Mouse (Mus musculus) mature B cell (primary cell): ENCODE data around the gene Utp4.

Experiments used
- in situ Hi-C: fragments of 300-500 bp; cut with MboI; formaldehyde crosslinking; loops from 2 replicates; pipeline ENCODE4 v1.14.3; 2019

Utp4 gene

DNA sequence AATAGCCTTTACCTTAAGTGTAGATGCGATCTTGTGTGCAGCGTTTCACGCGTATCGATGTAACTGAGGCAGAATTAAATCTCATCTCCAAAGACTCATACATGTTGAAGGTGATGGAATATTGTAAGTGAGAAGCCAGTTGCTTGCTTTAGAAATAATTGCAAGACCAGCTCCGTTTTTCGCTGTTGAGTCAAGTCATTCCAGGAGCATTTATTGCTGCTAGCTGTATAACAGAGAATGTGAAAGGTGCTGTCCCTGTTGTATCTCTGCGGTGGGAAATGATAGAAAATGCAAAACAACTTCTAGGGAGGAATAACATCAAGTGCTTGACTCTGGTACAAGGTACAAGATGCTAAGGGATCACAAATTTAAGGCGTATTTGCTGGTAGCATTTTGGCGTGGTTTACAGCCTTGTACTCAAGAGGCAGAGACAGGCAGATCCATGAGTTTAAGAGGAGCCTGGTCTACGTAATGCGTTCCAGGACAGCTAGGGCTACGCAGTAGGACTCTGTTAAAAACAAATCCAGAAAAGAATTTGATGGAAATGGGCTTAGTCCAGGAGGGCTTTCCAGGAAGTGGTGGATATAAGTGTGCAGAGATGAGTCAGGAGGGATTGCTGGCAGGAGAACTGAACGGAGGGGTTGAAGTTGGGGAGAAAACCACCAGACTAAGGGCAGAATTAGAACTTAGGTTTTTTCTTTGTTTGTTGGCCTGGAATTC, 43.8 kb downstream of the Utp4 start:
- in situ Hi-C loops: no loop called here

DNA sequence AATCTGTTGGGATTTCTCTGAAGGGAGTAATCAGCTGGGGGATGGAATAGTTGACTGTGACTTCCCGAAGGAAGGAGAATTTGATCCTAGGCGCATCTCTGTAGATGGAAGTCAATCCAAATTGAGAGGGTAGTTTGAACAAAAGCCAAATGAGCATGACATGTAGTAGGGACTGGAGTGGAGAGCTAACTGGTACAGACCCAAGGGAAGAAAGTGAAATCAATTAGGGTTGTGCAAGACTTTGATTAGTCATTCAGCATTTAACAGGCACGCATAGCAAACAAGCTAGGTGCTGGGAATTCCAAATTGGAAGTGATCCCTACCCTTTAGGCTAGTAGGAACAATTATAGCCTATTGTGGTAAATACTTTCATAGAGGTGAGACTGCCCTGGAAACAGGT, 48.4 kb downstream of the Utp4 start:
- in situ Hi-C loops: no loop called here

DNA sequence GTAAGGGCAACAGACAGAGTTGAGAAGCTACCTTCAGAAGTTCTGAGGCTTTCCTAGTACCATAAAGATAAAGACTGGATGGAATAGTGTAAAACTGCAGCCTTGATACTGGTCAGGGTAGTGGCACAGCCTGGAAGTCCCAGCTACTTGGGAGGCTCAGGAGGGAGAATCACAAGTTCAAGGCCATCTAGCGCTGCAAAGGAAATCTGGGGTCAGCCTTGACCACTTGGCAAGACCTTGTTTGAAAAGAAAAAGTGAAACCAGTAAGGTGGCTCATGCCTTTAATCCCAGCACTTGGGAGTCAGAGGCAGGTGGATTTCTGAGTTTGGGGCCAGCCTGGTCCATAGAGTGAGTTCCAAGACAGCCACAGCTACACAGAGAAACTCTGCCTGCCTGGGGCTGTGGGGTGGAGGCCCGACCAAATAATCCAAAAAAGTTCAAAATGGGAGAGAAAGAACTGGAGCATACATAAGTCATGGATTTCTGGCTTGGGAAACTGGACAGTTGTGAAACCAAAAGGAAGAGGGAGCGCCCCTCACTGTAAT, 50.5 kb downstream of the Utp4 start:
- in situ Hi-C loops: no loop called here

DNA sequence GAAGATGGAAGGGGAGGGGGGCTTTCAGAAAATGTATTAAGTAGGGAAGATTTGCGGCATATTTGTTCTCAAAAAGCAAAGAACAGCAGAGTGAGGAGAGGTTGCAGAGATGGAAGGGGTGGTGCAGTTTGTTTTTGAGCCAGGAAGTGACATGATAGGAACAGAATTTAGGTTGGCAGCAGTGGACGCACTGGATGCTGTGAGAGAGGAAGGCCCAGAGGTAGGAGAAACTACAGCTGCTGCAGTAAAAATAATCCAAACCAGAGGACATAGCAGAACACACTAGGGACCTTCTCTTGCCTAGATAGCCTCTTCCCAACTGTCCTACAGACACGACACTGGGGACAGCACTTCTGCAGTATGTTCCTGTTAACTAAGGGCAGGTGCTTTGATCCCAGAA, 51.3 kb downstream of the Utp4 start:
- in situ Hi-C loops: no loop called here

DNA sequence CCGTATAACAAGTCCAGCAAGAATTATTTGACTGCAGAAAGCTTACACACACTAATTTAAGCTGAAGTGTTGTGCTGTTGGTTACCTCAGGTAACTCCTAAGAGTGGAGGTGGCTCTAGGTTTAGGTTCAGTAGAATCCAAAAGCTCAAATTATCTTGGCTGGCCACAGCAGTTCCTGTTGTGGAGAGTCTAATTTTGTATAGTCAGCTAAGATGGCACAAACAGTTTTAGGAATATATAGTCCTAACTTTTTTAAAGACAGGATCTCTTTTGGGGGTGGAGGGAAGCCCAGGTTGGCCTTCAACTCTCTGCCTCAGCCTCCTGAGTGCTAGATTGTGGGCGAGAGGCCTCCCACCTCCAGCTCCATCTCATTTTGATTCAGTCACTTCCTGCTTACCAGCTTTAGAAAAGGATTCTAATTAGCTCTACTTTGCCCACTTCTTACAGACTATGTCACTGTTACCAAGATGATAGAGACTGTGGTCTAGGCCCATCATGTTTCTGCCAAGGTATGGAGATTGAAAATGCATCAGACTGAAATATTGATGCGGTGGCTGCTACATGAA, 55.3 kb downstream of the Utp4 start:
- in situ Hi-C loops: no loop called here

DNA sequence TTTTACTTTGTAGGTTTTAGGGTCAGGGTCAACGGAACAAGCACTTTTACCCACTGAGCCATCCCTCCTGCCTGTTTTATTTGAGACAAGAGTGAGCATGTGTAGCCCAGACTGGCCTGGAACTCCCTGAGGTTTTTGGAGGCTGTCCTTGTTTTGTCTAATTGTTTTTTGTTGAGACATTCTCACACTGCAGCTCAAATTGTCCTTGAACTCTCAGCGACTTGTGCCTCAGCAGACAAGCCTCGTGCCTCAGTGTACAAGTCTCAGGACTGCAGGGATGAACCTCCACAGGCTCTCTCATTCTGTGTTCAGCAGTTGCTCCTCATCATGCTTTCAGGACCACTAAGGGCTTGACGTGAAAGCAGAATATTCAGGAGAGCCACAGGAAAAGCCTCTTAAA, 58.3 kb downstream of the Utp4 start:
- in situ Hi-C loops: no loop called here

DNA sequence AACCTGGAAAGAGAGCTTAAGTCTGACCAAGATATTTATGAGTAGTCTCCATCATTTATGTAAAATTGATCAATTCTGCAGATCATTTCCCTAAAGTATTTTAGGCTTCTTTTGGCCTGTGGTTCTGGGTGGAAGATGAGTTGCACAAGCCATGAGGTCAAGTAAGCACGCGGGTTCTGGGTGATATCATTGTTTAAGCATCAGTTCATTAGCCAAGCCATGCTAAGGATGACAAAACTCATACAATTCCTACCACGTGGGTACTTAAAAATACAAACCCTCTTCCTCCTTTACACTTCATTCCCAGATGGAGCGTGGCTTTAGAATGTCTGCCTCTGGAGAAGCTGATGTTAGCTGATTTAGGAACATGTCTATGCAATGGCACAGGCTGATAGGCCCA, 60.1 kb downstream of the Utp4 start:
- in situ Hi-C loops: no loop called here

DNA sequence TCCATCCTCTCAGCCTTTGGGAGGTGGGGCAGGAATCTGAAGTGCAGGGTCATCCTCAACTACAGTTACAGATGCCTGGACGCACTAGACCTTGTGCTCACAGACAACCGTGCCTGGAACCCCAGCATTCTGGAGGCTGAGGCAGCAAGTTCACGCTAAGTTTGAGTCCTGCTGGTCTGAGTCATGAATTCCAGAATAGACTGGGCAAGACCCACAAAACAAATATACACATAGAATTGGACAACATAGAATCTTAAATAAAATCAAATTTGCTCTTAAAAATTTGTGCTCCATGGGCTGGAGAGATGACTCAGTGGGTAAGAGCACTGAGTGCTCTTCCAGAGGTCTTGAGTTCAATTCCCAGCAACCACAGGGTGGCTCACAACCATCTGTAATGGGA, 63.6 kb downstream of the Utp4 start:
- in situ Hi-C loops: no loop called here

DNA sequence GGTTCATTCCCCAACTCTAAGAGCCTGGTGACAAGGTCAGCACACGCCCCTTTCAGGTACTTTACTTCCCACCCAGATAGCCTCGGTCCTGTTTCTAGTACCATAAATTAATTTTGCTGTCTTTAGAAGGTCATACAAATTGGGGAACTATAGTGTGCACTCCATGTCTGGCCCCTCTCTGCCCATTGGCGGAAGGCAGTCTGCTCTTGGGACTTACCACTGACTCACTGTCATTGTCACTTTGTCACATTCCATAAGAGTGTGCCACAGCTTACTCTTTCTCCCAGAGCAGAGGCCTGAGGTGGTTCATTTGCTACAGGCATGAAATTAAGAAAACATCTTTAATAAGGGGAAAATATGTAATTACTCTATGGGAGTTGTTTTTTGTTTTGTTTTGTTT, 64.8 kb downstream of the Utp4 start:
- in situ Hi-C loops: no loop called here

DNA sequence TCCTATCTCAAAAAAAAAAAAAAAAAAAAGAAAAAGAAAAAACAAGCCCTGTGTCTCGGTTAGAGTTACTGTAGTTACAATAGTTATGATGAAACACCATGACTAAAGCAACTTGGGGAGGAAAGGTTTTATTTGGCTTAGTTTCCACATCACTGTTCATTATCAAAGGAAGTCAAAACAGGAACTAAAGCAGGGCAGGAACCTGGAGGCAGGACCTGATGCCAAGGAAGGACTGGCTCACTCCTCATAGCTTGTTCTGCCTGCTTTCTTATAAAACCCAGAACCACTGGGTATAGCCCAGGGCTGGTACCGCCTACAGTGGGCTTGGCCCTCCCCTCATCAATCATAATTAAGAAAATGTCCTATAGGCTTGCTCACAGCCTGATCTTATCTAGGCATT, 66.2 kb downstream of the Utp4 start:
- in situ Hi-C loops: no loop called here

DNA sequence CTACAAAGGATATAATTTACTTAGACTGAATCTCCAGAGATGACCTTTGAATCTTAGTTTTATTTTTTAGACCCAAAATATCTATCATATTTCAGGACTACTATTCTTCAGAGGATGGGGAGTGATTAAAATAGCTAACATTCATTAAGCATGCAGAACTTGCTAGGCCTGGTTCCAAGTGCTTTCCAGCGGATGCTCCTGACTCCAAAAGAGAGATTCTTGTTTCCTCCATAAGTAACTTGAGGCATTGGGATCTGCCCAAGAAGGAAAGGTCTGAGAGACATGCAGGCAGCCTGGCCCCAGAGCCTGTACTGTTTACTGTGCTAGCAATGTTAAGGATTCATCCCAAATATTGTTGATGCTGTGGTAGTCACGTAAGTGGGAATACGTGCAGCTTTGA, 68.9 kb downstream of the Utp4 start:
- in situ Hi-C loops: no loop called here

DNA sequence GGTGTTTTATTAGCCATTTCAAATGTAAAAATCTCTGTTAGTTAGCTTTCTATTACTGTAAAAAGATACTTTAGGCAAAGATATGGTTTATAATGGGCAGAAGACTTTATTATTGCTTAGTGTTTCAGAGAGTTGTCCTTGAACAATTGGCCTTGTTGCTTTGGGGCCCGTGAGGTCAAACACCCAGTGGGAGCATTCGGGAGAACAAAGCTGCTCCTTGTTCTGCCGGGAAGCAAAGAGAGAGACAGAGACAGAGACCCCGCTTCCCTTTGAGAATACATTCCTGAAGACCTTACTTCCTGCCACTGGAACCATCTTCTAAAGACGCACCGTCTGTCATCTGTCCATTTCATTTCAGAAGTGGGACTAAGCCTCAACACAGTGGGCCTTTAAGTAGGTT, 69.9 kb downstream of the Utp4 start:
- in situ Hi-C loops: no loop called here

DNA sequence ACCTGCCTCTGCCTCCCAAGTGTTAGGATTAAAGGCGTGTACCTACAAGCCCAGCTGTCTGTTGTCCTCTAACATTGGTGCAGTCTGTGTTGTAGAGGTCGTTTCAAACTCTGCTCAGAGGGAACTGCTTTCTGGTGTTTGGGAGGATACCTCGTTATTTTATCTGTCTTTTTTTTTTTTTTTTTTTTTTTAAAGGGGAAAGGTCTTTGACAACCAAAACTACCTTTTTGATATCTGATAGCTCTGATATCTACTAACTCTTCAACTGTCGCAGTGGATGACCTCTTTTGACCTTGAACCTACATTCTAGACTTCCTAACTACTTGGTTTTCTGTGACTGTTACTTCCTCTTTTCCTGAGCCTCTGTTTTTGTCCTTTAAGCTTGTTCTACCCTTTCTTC, 71.1 kb downstream of the Utp4 start:
- in situ Hi-C loops: no loop called here

DNA sequence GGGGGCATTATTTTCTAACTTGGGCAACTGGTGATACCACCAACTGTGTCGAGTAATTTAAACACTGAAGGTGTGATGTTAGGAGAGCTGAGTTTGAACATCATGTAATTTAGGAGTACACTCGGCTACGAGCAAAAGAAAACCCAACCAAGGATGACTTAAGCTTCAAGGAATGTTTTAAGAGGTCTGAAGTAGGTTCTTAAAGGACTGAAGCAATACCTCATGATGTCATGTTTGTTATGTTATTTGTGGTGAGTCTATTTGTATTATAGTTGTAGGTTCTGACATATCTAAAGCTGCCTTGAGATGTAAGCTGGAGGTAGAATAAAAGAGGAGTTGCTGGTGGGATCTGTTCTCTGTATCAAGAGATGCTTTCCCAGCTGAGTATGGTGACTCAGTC, 76.5 kb downstream of the Utp4 start:
- in situ Hi-C loops: no loop called here

DNA sequence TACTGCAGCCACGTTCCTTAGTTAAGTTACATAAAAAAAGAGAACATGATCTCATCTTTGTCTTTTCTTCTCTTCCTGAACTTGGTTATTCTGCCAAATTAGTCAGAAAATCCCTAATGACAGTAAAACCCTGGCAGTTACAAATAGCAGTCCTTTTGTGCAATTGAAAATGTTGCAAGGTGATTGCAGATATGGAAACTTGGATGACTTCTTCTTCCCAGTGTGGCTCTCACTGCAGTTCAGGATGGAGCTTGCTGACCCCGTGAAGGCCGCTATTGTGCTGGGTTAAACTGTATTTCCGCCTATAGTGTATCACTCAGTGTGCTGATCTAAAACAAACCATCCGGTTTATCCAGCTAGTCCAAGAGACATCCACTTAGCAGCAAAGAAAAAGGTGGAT, 78.5 kb downstream of the Utp4 start:
- in situ Hi-C loops: no loop called here
